Mouse (Mus musculus): ENCODE results near the gene Lad1. TPM values are rescaled to one million over a fixed set of nuclear protein-coding genes. Genes with fewer than 3 reads are reported as not detected.

The Lad1 gene
- polyA plus RNA-seq, 1 experiment from 2014 or later, result 0.59 TPM

DNA sequence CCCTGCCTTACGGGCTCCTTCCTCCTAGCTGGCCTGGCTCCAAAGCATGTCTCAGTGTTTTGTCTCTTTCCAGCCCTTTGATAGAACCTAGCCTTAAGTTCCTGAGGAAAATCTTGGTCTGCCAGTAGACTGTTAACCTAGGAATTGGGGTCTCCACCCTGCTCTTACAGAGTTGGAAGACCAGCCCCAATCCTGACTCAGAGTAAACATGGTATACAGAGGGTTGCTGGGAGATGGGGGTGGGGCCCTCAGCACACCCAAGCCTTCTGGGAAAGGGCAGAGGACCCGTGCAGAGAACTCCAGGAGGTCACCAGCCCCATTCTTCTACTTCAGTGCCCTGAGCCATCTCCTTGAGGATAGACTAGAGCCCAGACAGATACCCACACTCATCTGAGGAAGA is 5.8 kb upstream of the Lad1 start:
- Histone ChIP-seq H3K4me1 (peaks cover 23% of the 10 kb centered on the region), H3K9me3 (replicated peaks) (0 out of 2 replicates have a peak, but pooled peaks cover under 1% of the 10 kb centered on the region), H3K27ac (replicated peaks) (no peak overlapping the region), H3K36me3 (no peaks in the 10 kb centered on the region), H3K27me3 (ENCODE audit: low read depth, poor library complexity, severe bottlenecking) (peaks cover 68% of the 10 kb centered on the region), H3K4me3 (no peak overlapping the region)
- 56% methylated on average over 2 of the region's 2 CpGs for WGBS
- no peak for DNase-seq (ENCODE audit: low spot score)

- no peak for DNase-seq (ENCODE audit: low spot score)
- H3K4me3 ChIP-seq, result no peak overlapping the region
- no peaks in the 10 kb centered on the region for H3K36me3 ChIP-seq
- 79% methylated on average over 4 of the region's 4 CpGs for WGBS
- 0 out of 2 replicates have a peak, but pooled peaks cover 2% of the 10 kb centered on the region for H3K9me3 ChIP-seq (replicated peaks)
- peaks cover 21% of the 10 kb centered on the region for H3K4me1 ChIP-seq
- no peak overlapping the region for H3K27ac ChIP-seq (replicated peaks)
- H3K27me3 ChIP-seq (ENCODE audit: low read depth, poor library complexity, severe bottlenecking), result peaks cover 69% of the 10 kb centered on the region
Measured at GRCm38 (mm10) chr1:135813071-135813470, 5.3 kb upstream of the Lad1 start.

GRCm38 (mm10) chr1:135813687-135814395 is 4.6 kb upstream of the Lad1 start:
- no peak for DNase-seq (ENCODE audit: low spot score)
- Histone ChIP-seq H3K27me3 (ENCODE audit: low read depth, poor library complexity, severe bottlenecking) (peaks cover 77% of the 10 kb centered on the region), H3K36me3 (no peaks in the 10 kb centered on the region), H3K9me3 (replicated peaks) (0 out of 2 replicates have a peak, but pooled peaks cover 2% of the 10 kb centered on the region), H3K4me3 (no peak overlapping the region), H3K27ac (replicated peaks) (no peak overlapping the region), H3K4me1 (peaks cover 29% of the 10 kb centered on the region)
- WGBS, result 73% methylated on average over 5 of the region's 5 CpGs

DNA sequence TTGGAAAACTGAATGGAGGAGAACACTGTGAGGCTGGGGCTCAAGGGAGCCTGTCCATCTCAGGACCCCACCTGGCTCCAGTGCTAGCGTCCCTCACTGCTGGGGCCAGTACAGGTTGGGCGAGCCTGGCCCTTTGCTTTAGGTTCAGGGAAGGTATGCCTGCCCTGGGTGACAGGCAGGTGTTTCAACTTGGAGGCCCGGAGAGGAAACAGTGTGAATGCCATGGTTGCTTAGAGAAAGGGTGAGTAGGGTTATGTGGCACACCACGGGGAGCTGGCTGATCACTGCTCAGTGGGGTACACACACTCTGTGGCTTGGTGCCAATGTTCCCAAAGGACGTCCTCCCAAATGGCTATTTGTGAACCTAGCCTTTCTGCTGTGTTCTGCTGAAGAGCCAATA is 3.9 kb upstream of the Lad1 start:
- DNase-seq (ENCODE audit: low spot score), result no peak
- H3K36me3 ChIP-seq, result no peaks in the 10 kb centered on the region
- no peak overlapping the region for H3K4me3 ChIP-seq
- no peak overlapping the region for H3K27ac ChIP-seq (replicated peaks)
- H3K27me3 ChIP-seq (ENCODE audit: low read depth, poor library complexity, severe bottlenecking), result peaks cover 78% of the 10 kb centered on the region
- 0 out of 2 replicates have a peak, but pooled peaks cover 2% of the 10 kb centered on the region for H3K9me3 ChIP-seq (replicated peaks)
- H3K4me1 ChIP-seq, result peaks cover 33% of the 10 kb centered on the region
- 84% methylated on average over 5 of the region's 5 CpGs for WGBS

- Histone ChIP-seq H3K4me3 (no peak overlapping the region), H3K9me3 (replicated peaks) (0 out of 2 replicates have a peak, but pooled peaks cover 2% of the 10 kb centered on the region), H3K36me3 (no peaks in the 10 kb centered on the region), H3K27ac (replicated peaks) (no peak overlapping the region), H3K27me3 (ENCODE audit: low read depth, poor library complexity, severe bottlenecking) (peaks cover 96% of the 10 kb centered on the region), H3K4me1 (peaks cover 20% of the 10 kb centered on the region)
- 76% methylated on average over 4 of the region's 4 CpGs for WGBS
- DNase-seq (ENCODE audit: low spot score), result no peak
Measured at GRCm38 (mm10) chr1:135817595-135817994, 803 bp upstream of the Lad1 start.

GRCm38 (mm10) chr1:135820071-135820470 is 1.7 kb downstream of the Lad1 start:
- Histone ChIP-seq H3K9me3 (replicated peaks) (0 out of 2 replicates have a peak, but pooled peaks cover 2% of the 10 kb centered on the region), H3K4me3 (no peak overlapping the region), H3K27me3 (ENCODE audit: low read depth, poor library complexity, severe bottlenecking) (peaks cover 78% of the 10 kb centered on the region), H3K27ac (replicated peaks) (no peak overlapping the region), H3K4me1 (peaks cover 18% of the 10 kb centered on the region), H3K36me3 (no peaks in the 10 kb centered on the region)
- WGBS, result 83% methylated on average over 10 of the region's 10 CpGs
- DNase-seq (ENCODE audit: low spot score), result no peak

DNA sequence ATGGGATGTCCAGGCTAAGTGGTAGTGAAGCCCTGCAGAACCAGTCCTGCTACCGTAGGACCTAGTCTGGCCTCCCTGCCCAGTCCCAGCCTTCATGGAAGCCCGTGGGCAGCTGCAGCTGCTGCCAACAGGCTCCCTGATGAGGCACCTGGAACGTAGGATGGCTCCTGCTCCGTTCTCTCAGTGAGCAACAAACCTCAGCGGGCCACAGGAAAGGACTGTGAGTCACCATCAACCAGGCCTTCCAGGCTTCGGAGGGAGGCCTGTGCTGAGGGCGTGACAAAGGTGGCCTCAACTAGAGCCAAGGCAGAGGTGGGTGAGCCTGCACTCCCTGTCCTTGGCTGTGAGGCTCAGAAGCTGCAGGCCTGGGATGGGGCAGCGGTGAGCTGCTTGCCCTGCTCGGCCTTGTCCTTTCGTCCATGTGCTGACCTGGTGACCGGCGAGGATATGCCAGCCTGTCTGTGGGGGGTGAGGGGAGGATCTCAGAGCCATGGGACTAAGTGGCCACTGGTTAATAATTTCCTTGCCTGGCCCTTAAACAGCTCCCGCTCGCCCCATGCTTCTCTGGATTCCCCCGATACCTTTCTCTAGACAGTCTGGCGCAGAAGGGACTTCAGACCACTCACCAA is 2.5 kb downstream of the Lad1 start:
- 0 out of 2 replicates have a peak, but pooled peaks cover 2% of the 10 kb centered on the region for H3K9me3 ChIP-seq (replicated peaks)
- peaks cover 18% of the 10 kb centered on the region for H3K4me1 ChIP-seq
- H3K4me3 ChIP-seq, result no peak overlapping the region
- WGBS, result 85% methylated on average over 16 of the region's 16 CpGs
- no peaks in the 10 kb centered on the region for H3K36me3 ChIP-seq
- no peak overlapping the region for H3K27ac ChIP-seq (replicated peaks)
- H3K27me3 ChIP-seq (ENCODE audit: low read depth, poor library complexity, severe bottlenecking), result peaks cover 70% of the 10 kb centered on the region
- no peak for DNase-seq (ENCODE audit: low spot score)

DNA sequence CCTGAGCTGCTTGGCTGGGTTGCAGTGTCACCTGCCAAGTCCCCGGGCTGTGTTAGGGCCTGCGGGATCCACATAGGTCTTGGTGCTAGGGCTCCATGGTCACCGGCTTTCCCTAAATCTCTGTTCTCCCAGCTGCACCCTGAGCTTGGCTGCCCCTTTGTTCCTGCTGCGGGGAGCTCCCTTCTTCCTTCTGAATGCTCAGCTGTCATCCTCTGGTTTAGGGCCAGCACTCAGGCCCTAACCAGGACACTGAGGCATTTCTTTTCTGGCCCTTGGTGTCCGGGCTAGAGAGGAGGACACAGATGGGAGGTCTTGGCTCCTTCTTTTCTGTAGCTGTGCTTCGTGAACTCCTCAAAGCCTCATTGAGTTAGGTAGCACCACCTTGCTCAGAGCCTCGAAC is 3.4 kb downstream of the Lad1 start:
- no peaks in the 10 kb centered on the region for H3K36me3 ChIP-seq
- H3K27me3 ChIP-seq (ENCODE audit: low read depth, poor library complexity, severe bottlenecking), result peaks cover 61% of the 10 kb centered on the region
- WGBS, result 84% methylated on average over 7 of the region's 7 CpGs

DNA sequence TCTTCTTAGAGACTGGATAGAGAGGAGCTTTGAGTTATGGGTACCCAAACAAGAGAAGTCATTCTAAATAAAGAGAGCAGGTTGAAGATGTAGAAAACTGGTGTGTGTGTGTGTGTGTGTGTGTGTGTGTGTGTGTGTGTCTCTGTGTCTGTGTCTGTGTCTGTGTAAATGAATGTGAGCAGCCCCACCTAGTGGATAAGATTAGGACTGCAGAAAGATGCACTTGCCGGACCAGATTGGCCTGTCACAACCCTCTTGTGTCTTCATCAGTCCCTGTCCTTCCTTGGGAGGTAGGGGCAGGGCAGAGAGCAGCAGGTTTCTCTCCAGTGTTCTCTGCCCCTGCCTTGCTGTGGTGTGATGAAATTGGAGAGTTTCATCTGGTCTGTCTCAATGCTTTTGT is 10.5 kb downstream of the Lad1 start:
- Histone ChIP-seq H3K27me3 (ENCODE audit: low read depth, poor library complexity, severe bottlenecking) (0 out of 2 replicates have a peak, but pooled peaks cover 17% of the 10 kb centered on the region), H3K36me3 (no peaks in the 10 kb centered on the region), H3K9me3 (replicated peaks) (no peaks in the 10 kb centered on the region), H3K4me3 (no peak overlapping the region), H3K27ac (replicated peaks) (no peak overlapping the region), H3K4me1 (no peaks in the 10 kb centered on the region)
- WGBS, result 23% methylated on average over 1 of the region's 1 CpGs
- DNase-seq (ENCODE audit: low spot score), result peak; percentile 54

More for the DNA sequence above, 3.4 kb downstream of the Lad1 start:
- no peak overlapping the region for H3K4me3 ChIP-seq
- DNase-seq (ENCODE audit: low spot score), result no peak
- H3K9me3 ChIP-seq (replicated peaks), result 0 out of 2 replicates have a peak, but pooled peaks cover 2% of the 10 kb centered on the region
- H3K27ac ChIP-seq (replicated peaks), result no peak overlapping the region
- peaks cover 18% of the 10 kb centered on the region for H3K4me1 ChIP-seq

GRCm38 (mm10) chr1:135834206-135834859 is 15.9 kb downstream of the Lad1 start:
- no peaks in the 10 kb centered on the region for H3K9me3 ChIP-seq (replicated peaks)
- WGBS, result 78% methylated on average over 6 of the region's 6 CpGs
- no peak overlapping the region for H3K4me3 ChIP-seq
- peaks cover 12% of the 10 kb centered on the region for H3K4me1 ChIP-seq
- H3K27ac ChIP-seq (replicated peaks), result no peak overlapping the region
- no peak for DNase-seq (ENCODE audit: low spot score)
- H3K36me3 ChIP-seq, result no peaks in the 10 kb centered on the region
- H3K27me3 ChIP-seq (ENCODE audit: low read depth, poor library complexity, severe bottlenecking), result 0 out of 2 replicates have a peak, but pooled peaks cover 7% of the 10 kb centered on the region

- no peak for DNase-seq (ENCODE audit: low spot score)
- no peak overlapping the region for H3K27ac ChIP-seq (replicated peaks)
- H3K4me1 ChIP-seq, result peaks cover 12% of the 10 kb centered on the region
- 77% methylated on average over 8 of the region's 8 CpGs for WGBS
- no peaks in the 10 kb centered on the region for H3K36me3 ChIP-seq
- H3K4me3 ChIP-seq, result no peak overlapping the region
- 0 out of 2 replicates have a peak, but pooled peaks cover 7% of the 10 kb centered on the region for H3K27me3 ChIP-seq (ENCODE audit: low read depth, poor library complexity, severe bottlenecking)
- no peaks in the 10 kb centered on the region for H3K9me3 ChIP-seq (replicated peaks)
Measured at GRCm38 (mm10) chr1:135834983-135835382, 16.6 kb downstream of the Lad1 start.

GRCm38 (mm10) chr1:135835716-135836483 is 17.5 kb downstream of the Lad1 start, which contains the start of gene Tnnt2:
Gene Tnnt2 (plus strand): TSS chr1:135836354.
- H3K9me3 ChIP-seq (replicated peaks), result no peaks in the 10 kb centered on the region
- H3K27ac ChIP-seq (replicated peaks), result no peak within 1 kb of the TSS; the same call in 1 of the 2 replicates
- 71% methylated on average over 9 of the region's 9 CpGs for WGBS
- H3K36me3 ChIP-seq, result no peaks in the 10 kb centered on the region
- H3K4me1 ChIP-seq, result peaks cover 15% of the 10 kb centered on the region
- 0 out of 2 replicates have a peak, but pooled peaks cover 7% of the 10 kb centered on the region for H3K27me3 ChIP-seq (ENCODE audit: low read depth, poor library complexity, severe bottlenecking)
- no peak for DNase-seq (ENCODE audit: low spot score)
- H3K4me3 ChIP-seq, result no peak within 1 kb of the TSS
